Mouse (Mus musculus) cerebellum, adult 11-12 months (tissue): ENCODE results near the gene Olfr1110.
"Not testable (repeated sequence)": the region's sequence is repeated elsewhere in the genome, so short reads cannot be mapped to it uniquely, and the experiment has no call there.

Experiments used
- DNase-seq: peaks from one replicate; pipeline ENCODE4 v3.0.0; 2022

Gene Olfr1110

GRCm38 (mm10) chr2:87140200-87140599, at the start of gene Olfr1110:
Olfr1110 (minus strand) TSS chr2:87140300.
- no peak for DNase-seq

GRCm38 (mm10) chr2:87187498-87187897, 47.4 kb upstream of the Olfr1110 start, which contains the start of gene Olfr1112:
Olfr1112 (plus strand) TSS chr2:87187798.
- DNase-seq, result no peak

GRCm38 (mm10) chr2:87167731-87168130, 27.6 kb upstream of the Olfr1110 start:
- not testable (repeated sequence) for DNase-seq

GRCm38 (mm10) chr2:87152524-87152923, 12.4 kb upstream of the Olfr1110 start, which contains the start of gene Olfr1111:
Olfr1111 (minus strand) TSS chr2:87152624.
- no peak for DNase-seq

GRCm38 (mm10) chr2:87114467-87114866, 25.6 kb downstream of the Olfr1110 start, which contains the start of gene Olfr259:
Olfr259 (minus strand) TSS chr2:87114567.
- DNase-seq, result no peak

GRCm38 (mm10) chr2:87095908-87096307, 44.2 kb downstream of the Olfr1110 start, which contains the start of gene Olfr1109:
Olfr1109 (minus strand) TSS chr2:87096008.
- no peak for DNase-seq
